Mouse (Mus musculus) testis, adult 10 weeks (tissue): Measurements from ENCODE around the gene Serpina3b. TPM values are rescaled to one million over a fixed set of nuclear protein-coding genes. Genes with fewer than 3 reads are reported as not detected.

Experiments used
- polyA plus RNA-seq: library from polyadenylated mRNA; stranded (reverse); fragments of 350-450 nt; fragmentation: Illumina TruSeq; extraction: RNeasy Lipid Tissue Mini Kit (QIAGEN cat#74804); gene quantifications from one replicate; pipeline ENCODE4 v1.2.3, GENCODE M21; 2014; ENCODE audit warnings: low read depth, low replicate concordance

Serpina3b gene
- polyA plus RNA-seq: 2.6 TPM

GRCm38 (mm10) chr12:104127696-104128095, at the start of gene Serpina3b:
Gene Serpina3b, plus strand, starts transcription at chr12:104127996.

GRCm38 (mm10) chr12:104100768-104101167, 27.0 kb upstream of the Serpina3b start, which contains the start of gene Serpina5:
Gene Serpina5, plus strand, starts transcription at chr12:104101113.

GRCm38 (mm10) chr12:104112333-104112732, 15.5 kb upstream of the Serpina3b start, which contains the start of gene Serpina3a:
Gene Serpina3a, plus strand, starts transcription at chr12:104112724.

GRCm38 (mm10) chr12:104153656-104154055, 25.9 kb downstream of the Serpina3b start, which contains the start of gene Serpina3c:
Gene Serpina3c, minus strand, starts transcription at chr12:104153870.

Other genes with a start within 250 kb of the Serpina3b start
- not detected for gene Serpina1c, start 223.1 kb upstream of the Serpina3b start, polyA plus RNA-seq
- 0.50 TPM for gene Serpina1e, start 169.0 kb upstream of the Serpina3b start, polyA plus RNA-seq
- not detected for gene Serpina11, start 138.0 kb upstream of the Serpina3b start, polyA plus RNA-seq
- gene Serpina9, start 114.2 kb upstream of the Serpina3b start, polyA plus RNA-seq: 0.25 TPM
- gene Serpina12, start 83.6 kb upstream of the Serpina3b start, polyA plus RNA-seq: not detected
- gene Serpina5, start 26.9 kb upstream of the Serpina3b start, polyA plus RNA-seq: 105 TPM
- gene Serpina3a, start 15.3 kb upstream of the Serpina3b start, polyA plus RNA-seq: 73.8 TPM
- gene Serpina3c, start 25.9 kb downstream of the Serpina3b start, polyA plus RNA-seq: 17.6 TPM
- 0.18 TPM for gene Serpina3f, start 86.5 kb downstream of the Serpina3b start, polyA plus RNA-seq
- gene Serpina3g, start 108.2 kb downstream of the Serpina3b start, polyA plus RNA-seq: 20.1 TPM
- gene Serpina3i, start 135.1 kb downstream of the Serpina3b start, polyA plus RNA-seq: 0.29 TPM
- not detected for gene Serpina3j, start 186.6 kb downstream of the Serpina3b start, polyA plus RNA-seq
- gene Serpina3k, start 210.5 kb downstream of the Serpina3b start, polyA plus RNA-seq: 0.28 TPM
- gene Serpina3m, start 210.5 kb downstream of the Serpina3b start, polyA plus RNA-seq: not detected